Mouse (Mus musculus): Measurements from ENCODE around the gene Fam53b. TPM values are rescaled to one million over a fixed set of nuclear protein-coding genes. Genes with fewer than 3 reads are reported as not detected.

Fam53b gene
- polyA plus RNA-seq, 1 experiment from 2014 or later = 20.4 TPM

DNA sequence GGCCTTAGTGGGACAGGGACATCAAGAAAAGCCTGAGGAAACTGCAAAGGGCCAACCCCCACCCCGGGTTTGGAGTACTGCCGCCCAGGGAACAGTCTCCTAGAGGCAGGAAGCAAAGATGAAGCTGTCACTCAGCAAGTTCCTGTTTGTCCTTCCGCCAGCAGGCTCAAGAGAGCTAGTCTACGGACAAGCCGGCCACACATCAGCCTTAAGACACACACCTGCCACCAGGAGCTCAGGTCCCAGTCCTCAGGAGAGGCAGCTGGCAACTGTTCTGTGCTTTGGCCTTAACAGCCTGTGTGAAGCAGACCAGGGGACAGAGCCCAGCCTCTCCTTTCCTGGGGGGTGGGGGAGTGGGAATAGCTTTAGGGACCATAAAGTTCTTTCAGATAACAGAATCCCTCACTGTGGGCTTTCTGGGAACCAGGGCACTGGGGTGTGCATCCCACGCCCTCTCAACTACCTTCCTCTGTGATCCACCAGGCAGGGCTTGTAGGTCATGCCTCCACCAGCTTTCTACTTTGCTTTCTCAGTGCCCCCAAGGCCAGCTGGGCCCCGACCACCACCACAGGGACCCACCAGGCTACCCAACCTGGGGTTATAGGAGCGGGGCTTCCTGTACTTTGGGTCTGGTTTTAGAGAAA, 100.1 kb downstream of the Fam53b start:
- no peak for ATAC-seq (replicated peaks; ENCODE audit: low FRiP score, low TSS enrichment, low read depth)
- no peak overlapping the region for H3K4me2 ChIP-seq (ENCODE audit: low read length)
- WGBS = 51% methylated on average over 8 of the region's 8 CpGs

DNA sequence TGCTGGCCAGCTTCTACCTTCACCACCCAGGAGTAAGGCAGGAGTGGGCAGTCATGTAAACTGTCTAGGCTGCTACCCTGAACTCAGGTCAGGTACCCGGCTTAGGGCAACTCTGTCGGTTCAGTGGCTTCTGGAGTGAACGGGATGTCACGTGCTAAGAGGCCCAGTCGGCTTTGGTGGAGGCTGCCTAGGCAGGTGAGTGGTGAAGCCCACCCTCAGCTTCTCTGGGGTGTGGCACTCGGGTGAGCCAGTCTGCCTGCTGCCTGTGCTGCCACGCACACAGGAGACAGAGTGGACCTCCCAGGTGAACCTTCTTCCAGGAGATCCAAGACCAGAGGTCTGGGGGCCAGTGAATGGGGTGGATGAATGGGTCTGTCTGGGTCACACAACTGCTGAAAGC, 100.7 kb downstream of the Fam53b start:
- no peak overlapping the region for H3K4me3 ChIP-seq (ENCODE audit: low read depth, low read length)
- H3K9me3 ChIP-seq (ENCODE audit: control insufficient read depth, low read length) = no peaks in the 10 kb centered on the region

More for the DNA sequence above, 100.1 kb downstream of the Fam53b start:
- Histone ChIP-seq H3K27ac (ENCODE audit: low read depth) (peak overlapping the region; percentile 55; the same call in 1 of the 2 replicates), H3K4me1 (replicated peaks; ENCODE audit: control insufficient read depth, insufficient read depth, low read length) (peaks cover 30% of the 10 kb centered on the region), H3K4me3 (ENCODE audit: low read depth, low read length) (no peak overlapping the region), H3K9ac (ENCODE audit: low read length) (no peak overlapping the region), H3K36me3 (ENCODE audit: control insufficient read depth, insufficient read depth, low read length) (no peaks in the 10 kb centered on the region), H3K9me3 (ENCODE audit: control insufficient read depth, low read length) (no peaks in the 10 kb centered on the region), H3K27me3 (replicated peaks; ENCODE audit: control insufficient read depth, insufficient read depth, low read length) (no peaks in the 10 kb centered on the region)
- DNase-seq (ENCODE audit: low spot score) = no peak

DNA sequence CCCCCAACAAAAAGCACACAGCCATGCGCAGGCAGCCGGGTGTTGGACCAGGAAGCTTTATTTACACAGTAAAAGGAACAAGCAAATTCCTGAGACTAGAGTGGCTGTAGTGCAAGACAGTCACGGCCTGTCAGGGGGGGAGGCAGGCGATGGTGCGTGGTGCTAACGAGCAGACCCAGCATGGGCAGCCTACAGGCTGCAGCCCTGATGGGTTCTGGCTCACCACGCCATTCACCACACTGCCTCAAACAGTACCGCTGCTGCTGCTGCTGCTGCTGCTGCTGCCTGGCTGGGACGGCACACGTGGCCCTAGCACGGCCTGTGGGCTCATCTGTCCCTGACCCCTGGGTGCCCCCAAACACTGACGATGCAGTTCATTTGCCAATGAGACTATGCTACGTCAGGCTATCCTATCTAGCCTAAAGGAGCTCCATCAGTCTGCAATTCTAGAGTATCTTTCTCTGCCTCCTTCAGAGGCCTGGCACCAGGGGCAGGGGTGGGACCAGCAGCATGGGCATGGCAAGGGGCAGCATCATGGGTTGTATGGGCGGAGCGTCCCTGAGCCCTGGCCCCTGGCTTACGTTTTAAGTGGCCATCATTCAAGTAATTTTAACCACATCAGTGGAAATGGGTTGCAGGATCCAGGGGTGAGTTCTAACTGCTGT, 101.5 kb downstream of the Fam53b start:
- H3K9ac ChIP-seq (ENCODE audit: low read length) = no peak overlapping the region
- no peaks in the 10 kb centered on the region for H3K9me3 ChIP-seq (ENCODE audit: control insufficient read depth, low read length)
- no peak overlapping the region for H3K4me3 ChIP-seq (ENCODE audit: low read depth, low read length)
- H3K4me2 ChIP-seq (ENCODE audit: low read length) = peak overlapping the region; percentile 15; the same call in 1 of the 2 replicates
- H3K27ac ChIP-seq (ENCODE audit: low read depth) = peak overlapping the region; percentile 14; the same call in 1 of the 2 replicates
- DNase-seq (ENCODE audit: low spot score) = peak; percentile 61
- 20% methylated on average over 16 of the region's 16 CpGs for WGBS
- no peaks in the 10 kb centered on the region for H3K27me3 ChIP-seq (replicated peaks; ENCODE audit: control insufficient read depth, insufficient read depth, low read length)
- ATAC-seq (replicated peaks; ENCODE audit: low FRiP score, low TSS enrichment, low read depth) = peak; percentile 42
- no peaks in the 10 kb centered on the region for H3K36me3 ChIP-seq (ENCODE audit: control insufficient read depth, insufficient read depth, low read length)
- H3K4me1 ChIP-seq (replicated peaks; ENCODE audit: control insufficient read depth, insufficient read depth, low read length) = peaks cover 30% of the 10 kb centered on the region

More for the DNA sequence above, 100.7 kb downstream of the Fam53b start:
- ATAC-seq (replicated peaks; ENCODE audit: low FRiP score, low TSS enrichment, low read depth) (no peak), DNase-seq (ENCODE audit: low spot score) (no peak)
- H3K27ac ChIP-seq (ENCODE audit: low read depth) = 0 out of 2 replicates have a peak overlapping the region, but pooled peaks have one; percentile 24
- H3K27me3 ChIP-seq (replicated peaks; ENCODE audit: control insufficient read depth, insufficient read depth, low read length) = no peaks in the 10 kb centered on the region
- no peak overlapping the region for H3K9ac ChIP-seq (ENCODE audit: low read length)
- WGBS = 70% methylated on average over 7 of the region's 7 CpGs
- H3K4me2 ChIP-seq (ENCODE audit: low read length) = no peak overlapping the region
- no peaks in the 10 kb centered on the region for H3K36me3 ChIP-seq (ENCODE audit: control insufficient read depth, insufficient read depth, low read length)
- peaks cover 30% of the 10 kb centered on the region for H3K4me1 ChIP-seq (replicated peaks; ENCODE audit: control insufficient read depth, insufficient read depth, low read length)

DNA sequence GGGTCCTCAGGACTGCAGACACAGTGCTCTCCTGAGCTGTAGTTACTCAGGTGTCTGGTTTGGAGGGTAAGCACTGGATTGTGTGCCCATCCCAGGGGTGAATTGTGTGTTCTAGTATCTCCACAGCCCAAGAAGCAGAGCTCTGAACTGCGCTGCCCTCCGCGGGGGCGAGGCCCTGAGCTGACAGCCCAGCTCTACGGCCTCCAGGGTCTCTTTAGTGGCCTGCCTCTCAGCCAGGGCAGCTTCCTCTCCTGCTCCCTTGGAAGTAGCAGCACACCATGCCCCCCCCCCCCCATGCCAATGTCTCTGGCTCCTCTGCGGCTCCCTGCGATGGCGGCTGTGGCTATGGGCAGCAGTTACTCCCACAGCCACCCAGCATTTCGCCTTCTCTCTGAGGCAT, 102.1 kb downstream of the Fam53b start:
- Histone ChIP-seq H3K4me3 (ENCODE audit: low read depth, low read length) (no peak overlapping the region), H3K4me1 (replicated peaks; ENCODE audit: control insufficient read depth, insufficient read depth, low read length) (peaks cover 30% of the 10 kb centered on the region), H3K9me3 (ENCODE audit: control insufficient read depth, low read length) (no peaks in the 10 kb centered on the region), H3K36me3 (ENCODE audit: control insufficient read depth, insufficient read depth, low read length) (no peaks in the 10 kb centered on the region), H3K4me2 (ENCODE audit: low read length) (no peak overlapping the region), H3K27me3 (replicated peaks; ENCODE audit: control insufficient read depth, insufficient read depth, low read length) (no peaks in the 10 kb centered on the region), H3K9ac (ENCODE audit: low read length) (no peak overlapping the region), H3K27ac (ENCODE audit: low read depth) (peak overlapping the region; percentile 14)
- WGBS = 65% methylated on average over 9 of the region's 9 CpGs
- ATAC-seq (replicated peaks; ENCODE audit: low FRiP score, low TSS enrichment, low read depth) = no peak
- DNase-seq (ENCODE audit: low spot score) = no peak

DNA sequence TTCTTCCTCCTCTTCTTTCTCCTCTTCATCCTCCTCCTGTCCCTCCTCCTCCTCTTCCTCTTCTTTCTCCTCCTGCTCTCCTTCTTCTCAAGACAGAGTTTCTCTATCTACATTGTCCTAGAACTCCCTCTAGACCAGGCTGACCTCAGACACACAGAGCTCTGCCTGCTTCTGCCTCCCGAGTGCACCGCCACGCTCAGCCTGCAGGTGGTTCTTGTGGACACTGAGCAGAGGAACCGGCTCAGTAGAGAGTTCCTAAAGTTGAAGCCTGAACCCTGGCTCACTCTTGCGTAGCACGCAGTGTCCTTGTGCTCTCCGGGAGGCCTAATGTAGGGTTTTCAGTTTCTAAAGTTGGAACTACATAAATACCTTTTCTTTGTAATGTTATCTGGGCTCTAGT, 108.6 kb downstream of the Fam53b start:
- 95% methylated on average over 7 of the region's 7 CpGs for WGBS
- Histone ChIP-seq H3K9ac (ENCODE audit: low read length) (no peak overlapping the region), H3K27ac (ENCODE audit: low read depth) (no peak overlapping the region), H3K4me1 (replicated peaks; ENCODE audit: control insufficient read depth, insufficient read depth, low read length) (no peaks in the 10 kb centered on the region), H3K27me3 (replicated peaks; ENCODE audit: control insufficient read depth, insufficient read depth, low read length) (no peaks in the 10 kb centered on the region), H3K9me3 (ENCODE audit: control insufficient read depth, low read length) (no peaks in the 10 kb centered on the region), H3K4me3 (ENCODE audit: low read depth, low read length) (no peak overlapping the region), H3K4me2 (ENCODE audit: low read length) (no peak overlapping the region), H3K36me3 (ENCODE audit: control insufficient read depth, insufficient read depth, low read length) (no peaks in the 10 kb centered on the region)
- no peak for DNase-seq (ENCODE audit: low spot score)
- no peak for ATAC-seq (replicated peaks; ENCODE audit: low FRiP score, low TSS enrichment, low read depth)

DNA sequence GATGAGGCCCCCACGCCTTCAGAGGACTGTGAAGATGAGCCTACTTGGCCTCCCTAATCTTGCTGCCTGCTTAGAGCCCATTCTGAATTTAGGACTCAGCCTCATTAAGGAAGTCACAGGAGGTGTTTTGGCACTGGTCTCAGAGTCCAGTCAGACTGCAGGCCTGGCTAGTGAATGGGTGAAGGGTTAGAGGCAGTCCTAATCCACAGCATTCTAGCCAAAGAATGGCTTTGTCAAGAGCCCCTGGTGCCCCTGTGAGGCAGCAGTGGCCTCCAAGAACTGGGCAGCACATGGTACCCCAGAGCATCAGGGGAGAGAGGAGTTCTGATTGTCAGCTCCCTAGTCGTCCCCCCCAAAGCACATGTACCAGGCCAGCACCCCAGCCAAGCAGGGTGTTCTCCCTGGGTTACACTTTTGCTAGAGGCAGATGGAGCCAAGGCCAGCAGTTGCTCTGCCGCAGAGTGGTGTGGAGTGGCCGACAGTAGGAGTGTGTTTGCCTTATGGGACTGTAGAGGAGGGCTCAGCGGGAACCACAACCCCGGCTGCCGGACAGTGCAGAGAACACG, 109.3 kb downstream of the Fam53b start:
- no peaks in the 10 kb centered on the region for H3K36me3 ChIP-seq (ENCODE audit: control insufficient read depth, insufficient read depth, low read length)
- DNase-seq (ENCODE audit: low spot score) (no peak), ATAC-seq (replicated peaks; ENCODE audit: low FRiP score, low TSS enrichment, low read depth) (no peak)
- H3K9me3 ChIP-seq (ENCODE audit: control insufficient read depth, low read length) = no peaks in the 10 kb centered on the region
- H3K4me1 ChIP-seq (replicated peaks; ENCODE audit: control insufficient read depth, insufficient read depth, low read length) = no peaks in the 10 kb centered on the region
- H3K9ac ChIP-seq (ENCODE audit: low read length) = no peak overlapping the region
- no peak overlapping the region for H3K4me3 ChIP-seq (ENCODE audit: low read depth, low read length)
- no peak overlapping the region for H3K4me2 ChIP-seq (ENCODE audit: low read length)
- no peak overlapping the region for H3K27ac ChIP-seq (ENCODE audit: low read depth)
- no peaks in the 10 kb centered on the region for H3K27me3 ChIP-seq (replicated peaks; ENCODE audit: control insufficient read depth, insufficient read depth, low read length)
- WGBS = 94% methylated on average over 8 of the region's 8 CpGs

DNA sequence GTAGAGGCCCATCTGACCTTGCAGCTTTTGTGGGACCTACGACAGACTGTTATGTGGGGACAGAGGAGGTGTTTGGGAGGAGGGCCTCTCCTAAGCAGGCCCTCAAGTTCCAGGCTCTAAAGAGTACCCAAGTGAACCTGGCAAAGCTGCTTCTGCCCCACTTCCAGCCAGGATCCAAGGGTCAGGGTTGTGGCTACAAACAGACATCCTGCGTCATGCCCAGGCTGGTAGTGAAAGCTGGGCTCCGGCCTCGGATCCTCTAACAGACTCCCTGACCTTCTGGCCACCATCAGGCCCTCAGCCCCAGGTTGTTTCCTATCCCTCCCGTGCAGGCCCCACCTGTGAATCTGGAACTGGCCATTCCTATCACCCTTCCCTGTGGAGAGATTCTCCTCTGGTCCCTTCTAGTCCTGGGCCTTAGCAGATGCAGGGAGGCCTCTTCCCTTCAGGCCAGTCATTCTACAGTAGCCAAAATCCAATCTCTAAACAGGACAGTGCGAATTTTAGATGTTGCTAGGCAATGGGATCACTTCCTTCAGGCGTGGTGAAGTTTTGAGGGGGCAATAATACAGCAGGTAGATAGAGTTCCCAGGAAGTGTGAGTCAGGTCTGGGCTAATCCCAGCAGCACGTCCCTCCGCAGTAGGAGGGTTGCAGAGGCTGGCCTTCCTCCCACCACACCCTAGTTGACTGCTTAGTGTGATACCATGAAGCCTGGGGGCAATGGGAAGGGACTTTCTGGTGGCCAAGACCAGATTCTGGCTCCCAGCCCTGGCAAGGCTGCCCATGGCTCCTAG, 110.0 kb downstream of the Fam53b start:
- 76% methylated on average over 9 of the region's 9 CpGs for WGBS
- ATAC-seq (replicated peaks; ENCODE audit: low FRiP score, low TSS enrichment, low read depth) = no peak
- Histone ChIP-seq H3K27me3 (replicated peaks; ENCODE audit: control insufficient read depth, insufficient read depth, low read length) (no peaks in the 10 kb centered on the region), H3K36me3 (ENCODE audit: control insufficient read depth, insufficient read depth, low read length) (no peaks in the 10 kb centered on the region), H3K9me3 (ENCODE audit: control insufficient read depth, low read length) (no peaks in the 10 kb centered on the region), H3K9ac (ENCODE audit: low read length) (no peak overlapping the region), H3K27ac (ENCODE audit: low read depth) (no peak overlapping the region), H3K4me1 (replicated peaks; ENCODE audit: control insufficient read depth, insufficient read depth, low read length) (no peaks in the 10 kb centered on the region), H3K4me3 (ENCODE audit: low read depth, low read length) (no peak overlapping the region), H3K4me2 (ENCODE audit: low read length) (no peak overlapping the region)
- DNase-seq (ENCODE audit: low spot score) = no peak

DNA sequence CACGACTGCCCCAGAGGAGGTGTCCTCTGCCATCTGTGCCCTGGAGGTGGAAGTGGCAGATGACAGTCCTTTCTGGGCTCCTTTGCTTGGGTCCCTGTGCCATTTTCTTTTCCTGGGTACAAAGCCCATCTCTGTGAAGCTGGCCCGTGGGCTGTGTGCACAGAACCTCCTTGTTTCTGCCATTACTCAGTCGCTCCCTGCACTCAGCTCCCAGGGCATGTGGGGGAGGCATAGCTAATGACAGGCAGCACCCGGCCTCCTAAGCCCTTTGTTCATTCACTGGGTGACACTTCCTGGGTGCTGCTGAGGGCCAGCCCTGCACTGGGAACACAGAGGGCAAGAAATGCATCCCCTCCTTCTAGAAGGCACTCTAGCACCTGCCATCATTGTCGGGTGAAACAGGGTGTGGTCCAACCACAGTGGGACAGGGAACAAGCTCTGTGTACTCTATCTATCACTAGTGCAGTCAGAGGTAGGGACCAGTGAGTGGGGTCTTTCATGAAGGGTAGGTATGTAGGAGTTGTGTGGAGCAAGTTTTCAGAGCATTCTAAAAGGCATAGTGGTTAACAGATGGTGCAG, 111.1 kb downstream of the Fam53b start:
- H3K4me2 ChIP-seq (ENCODE audit: low read length) = no peak overlapping the region
- WGBS = 71% methylated on average over 5 of the region's 5 CpGs
- H3K27me3 ChIP-seq (replicated peaks; ENCODE audit: control insufficient read depth, insufficient read depth, low read length) = no peaks in the 10 kb centered on the region
- H3K4me3 ChIP-seq (ENCODE audit: low read depth, low read length) = no peak overlapping the region
- H3K9me3 ChIP-seq (ENCODE audit: control insufficient read depth, low read length) = no peaks in the 10 kb centered on the region
- no peak for DNase-seq (ENCODE audit: low spot score)
- no peaks in the 10 kb centered on the region for H3K36me3 ChIP-seq (ENCODE audit: control insufficient read depth, insufficient read depth, low read length)
- no peak overlapping the region for H3K27ac ChIP-seq (ENCODE audit: low read depth)
- H3K9ac ChIP-seq (ENCODE audit: low read length) = no peak overlapping the region
- H3K4me1 ChIP-seq (replicated peaks; ENCODE audit: control insufficient read depth, insufficient read depth, low read length) = no peaks in the 10 kb centered on the region
- no peak for ATAC-seq (replicated peaks; ENCODE audit: low FRiP score, low TSS enrichment, low read depth)

All from intestine, embryonic 14.5 days (tissue).